Mouse (Mus musculus): Measurements from ENCODE around the gene Tmem150a. TPM values are rescaled to one million over a fixed set of nuclear protein-coding genes. Genes with fewer than 3 reads are reported as not detected.

Gene Tmem150a
- polyA plus RNA-seq, 1 experiment from 2014 or later = 9.3 TPM

Other genes starting within 250 kb of the Tmem150a start
- 8.5 and 9.4 TPM in 2 replicates for gene Atoh8, start 119.9 kb upstream of the Tmem150a start, polyA plus RNA-seq (2014; fragmentation: Nextera tagmentation; extraction: Ambion mirVana)
- gene Sftpb, start 50.8 kb upstream of the Tmem150a start, polyA plus RNA-seq (2014; fragmentation: Nextera tagmentation; extraction: Ambion mirVana) = not detected in 2 replicates
- gene Usp39, start 10.3 kb upstream of the Tmem150a start, polyA plus RNA-seq (2014; fragmentation: Nextera tagmentation; extraction: Ambion mirVana) = 95.7 and 104 TPM in 2 replicates
- 17.4 TPM in 2 replicates for gene 0610030E20Rik, start 8.1 kb upstream of the Tmem150a start, polyA plus RNA-seq (2014; fragmentation: Nextera tagmentation; extraction: Ambion mirVana)
- 106 and 114 TPM in 2 replicates for gene Rnf181, start 11.5 kb downstream of the Tmem150a start, polyA plus RNA-seq (2014; fragmentation: Nextera tagmentation; extraction: Ambion mirVana)
- gene Vamp5, start 25.0 kb downstream of the Tmem150a start, polyA plus RNA-seq (2014; fragmentation: Nextera tagmentation; extraction: Ambion mirVana) = 13.4 and 16.3 TPM in 2 replicates
- 38.5 and 45.2 TPM in 2 replicates for gene Vamp8, start 35.3 kb downstream of the Tmem150a start, polyA plus RNA-seq (2014; fragmentation: Nextera tagmentation; extraction: Ambion mirVana)
- 11.2 and 14.7 TPM in 2 replicates for gene Ggcx, start 58.9 kb downstream of the Tmem150a start, polyA plus RNA-seq (2014; fragmentation: Nextera tagmentation; extraction: Ambion mirVana)
- 449 TPM in 2 replicates for gene Mat2a, start 84.1 kb downstream of the Tmem150a start, polyA plus RNA-seq (2014; fragmentation: Nextera tagmentation; extraction: Ambion mirVana)
- gene Sh2d6, start 166.3 kb downstream of the Tmem150a start, polyA plus RNA-seq (2014; fragmentation: Nextera tagmentation; extraction: Ambion mirVana) = not detected in 2 replicates
- gene Capg, start 188.9 kb downstream of the Tmem150a start, polyA plus RNA-seq (2014; fragmentation: Nextera tagmentation; extraction: Ambion mirVana) = 10.1 and 10.2 TPM in 2 replicates
- 16.5 and 17.0 TPM in 2 replicates for gene Elmod3, start 243.0 kb downstream of the Tmem150a start, polyA plus RNA-seq (2014; fragmentation: Nextera tagmentation; extraction: Ambion mirVana)
- 7.1 and 7.7 TPM in 2 replicates for gene Retsat, start 243.0 kb downstream of the Tmem150a start, polyA plus RNA-seq (2014; fragmentation: Nextera tagmentation; extraction: Ambion mirVana)